Mouse (Mus musculus) kidney, postnatal 0 days (tissue): ENCODE data around the gene Baz2a. TPM values are rescaled to one million over a fixed set of nuclear protein-coding genes. Genes with fewer than 3 reads are reported as not detected.

Experiments
- ATAC-seq: fragments of 200-750 bp; cut with Nextera tagmentation; replicated peaks from 2 replicates; pipeline ENCODE4 v1.8.0; 2017; ENCODE audit warnings: low read depth, moderate number of reproducible peaks, moderate TSS enrichment, moderate library complexity; ENCODE audit not compliant: low FRiP score
- DNase-seq: peaks from one replicate; pipeline ENCODE4 v3.0.0-alpha.2; 2016; ENCODE audit warnings: low spot score
- H3K27ac ChIP-seq: fragments of 300-500 bp; sonication (generic); 2 replicates; pipeline ENCODE4 v1.5.1; 2014; ENCODE audit warnings: mild to moderate bottlenecking
- H3K27me3 ChIP-seq: fragments of 300-500 bp; sonication (generic); 2 replicates; pipeline ENCODE4 v1.6.1; 2014; ENCODE audit warnings: low read length, mixed read lengths; ENCODE audit not compliant: insufficient read depth
- H3K36me3 ChIP-seq: fragments of 300-500 bp; sonication (generic); 2 replicates; pipeline ENCODE4 v1.6.1; 2014; ENCODE audit warnings: low read length, mixed read lengths; ENCODE audit not compliant: insufficient read depth
- H3K4me1 ChIP-seq: fragments of 300-500 bp; sonication (generic); replicated peaks from 2 replicates; pipeline ENCODE4 v1.6.1; 2014; ENCODE audit warnings: antibody characterized with exemption, low read length, mixed read lengths; ENCODE audit not compliant: insufficient read depth
- H3K4me2 ChIP-seq: fragments of 300-500 bp; sonication (generic); 2 replicates; pipeline ENCODE4 v1.6.1; 2014; ENCODE audit warnings: mild to moderate bottlenecking, low read length, moderate library complexity, mixed read lengths
- H3K4me3 ChIP-seq: fragments of 300-500 bp; sonication (generic); replicated peaks from 2 replicates; pipeline ENCODE4 v1.5.1; 2014; ENCODE audit warnings: low read depth, low read length
- H3K9ac ChIP-seq: fragments of 300-500 bp; sonication (generic); 2 replicates; pipeline ENCODE4 v1.6.1; 2014; ENCODE audit warnings: low read depth, low read length
- H3K9me3 ChIP-seq: fragments of 300-500 bp; sonication (generic); replicated peaks from 2 replicates; pipeline ENCODE4 v1.6.1; 2016; ENCODE audit warnings: low read length, inconsistent platforms, mixed read lengths
- CTCF ChIP-seq: IDR thresholded peaks from 2 replicates; pipeline ENCODE4 v1.5.1; 2016; ENCODE audit warnings: antibody characterized with exemption, low read depth, mild to moderate bottlenecking, moderate library complexity
- WGBS: fragments of 180-500 bp; shearing (Covaris S2); extraction: QIAGEN DNeasy Blood & Tissue Kit; methylation state at CpG from one replicate; pipeline ENCODE4 v1.1.7; 2014; 5-methylcytosine and 5-hydroxymethylcytosine counted together
- polyA plus RNA-seq: library from polyadenylated mRNA; unstranded; fragments of >200 nt; fragmentation: Nextera tagmentation; extraction: Ambion mirVana; gene quantifications from 2 replicates; pipeline ENCODE4 v1.2.1, GENCODE M21; 2015

Baz2a gene
- polyA plus RNA-seq, 1 experiment from 2014 or later, result 9.8 TPM

GRCm38 (mm10) chr10:128093496-128094294 is 2.3 kb downstream of the Baz2a start:
- H3K27ac ChIP-seq, result peak overlapping the region; percentile 99
- peaks cover 22% of the 10 kb centered on the region for H3K4me1 ChIP-seq
- no peaks in the 10 kb centered on the region for H3K27me3 ChIP-seq
- no peaks in the 10 kb centered on the region for H3K9me3 ChIP-seq
- H3K4me2 ChIP-seq, result peak overlapping the region; percentile 77
- no peak for DNase-seq
- peak overlapping the region; percentile 87 for H3K9ac ChIP-seq
- H3K4me3 ChIP-seq, result peak overlapping the region; percentile 88
- ATAC-seq, result no peak
- WGBS, result 26% methylated on average over 13 of the region's 13 CpGs
- H3K36me3 ChIP-seq, result peaks cover 16% of the 10 kb centered on the region
- TF ChIP-seq CTCF, result no peak

- ATAC-seq (peak; percentile 64), DNase-seq (peak; percentile 94)
- H3K4me2 ChIP-seq, result peak overlapping the region; percentile 77
- peak overlapping the region; percentile 99 for H3K27ac ChIP-seq
- peaks cover 9% of the 10 kb centered on the region for H3K36me3 ChIP-seq
- peaks cover 22% of the 10 kb centered on the region for H3K4me1 ChIP-seq
- no peak for TF ChIP-seq CTCF
- H3K9me3 ChIP-seq, result no peaks in the 10 kb centered on the region
- peak overlapping the region; percentile 87 for H3K9ac ChIP-seq
- WGBS, result 12% methylated on average over 19 of the region's 19 CpGs
- peak overlapping the region; percentile 17 for H3K4me3 ChIP-seq
- no peaks in the 10 kb centered on the region for H3K27me3 ChIP-seq
These were observed 3.1 kb downstream of the Baz2a start for GRCm38 (mm10) chr10:128094340-128094968.

GRCm38 (mm10) chr10:128095003-128095636 is 3.7 kb downstream of the Baz2a start:
- Histone ChIP-seq H3K36me3 (peaks cover 2% of the 10 kb centered on the region), H3K9ac (peak overlapping the region; percentile 87; the same call in 1 of the 2 replicates), H3K4me1 (peaks cover 22% of the 10 kb centered on the region), H3K27me3 (no peaks in the 10 kb centered on the region), H3K4me2 (peak overlapping the region; percentile 77), H3K4me3 (no peak overlapping the region), H3K9me3 (no peaks in the 10 kb centered on the region), H3K27ac (peak overlapping the region; percentile 99)
- DNase-seq (no peak), ATAC-seq (no peak)
- no peak for TF ChIP-seq CTCF
- 43% methylated on average over 9 of the region's 9 CpGs for WGBS

- no peak for TF ChIP-seq CTCF
- Histone ChIP-seq H3K9ac (no peak overlapping the region), H3K4me1 (peaks cover 22% of the 10 kb centered on the region), H3K36me3 (0 out of 2 replicates have a peak, but pooled peaks cover 3% of the 10 kb centered on the region), H3K4me3 (peak overlapping the region; percentile 81; the same call in 1 of the 2 replicates), H3K4me2 (0 out of 2 replicates have a peak overlapping the region, but pooled peaks have one; percentile 80), H3K9me3 (no peaks in the 10 kb centered on the region), H3K27me3 (no peaks in the 10 kb centered on the region), H3K27ac (peak overlapping the region; percentile 88; the same call in 1 of the 2 replicates)
- DNase-seq (no peak), ATAC-seq (no peak)
- 22% methylated on average over 4 of the region's 4 CpGs for WGBS
These were observed 4.9 kb downstream of the Baz2a start for GRCm38 (mm10) chr10:128096313-128096692.

- peaks cover 20% of the 10 kb centered on the region for H3K4me1 ChIP-seq
- peak overlapping the region; percentile 80 for H3K4me2 ChIP-seq
- TF ChIP-seq CTCF, result no peak
These were observed 5.6 kb downstream of the Baz2a start for GRCm38 (mm10) chr10:128096693-128097586.

More at GRCm38 (mm10) chr10:128096693-128097586, 5.6 kb downstream of the Baz2a start:
- DNase-seq (peak; percentile 95), ATAC-seq (peak; percentile 56)
- Histone ChIP-seq H3K9me3 (no peaks in the 10 kb centered on the region), H3K9ac (peak overlapping the region; percentile 97), H3K4me3 (peak overlapping the region; percentile 81), H3K27ac (peak overlapping the region; percentile 88), H3K36me3 (0 out of 2 replicates have a peak, but pooled peaks cover 3% of the 10 kb centered on the region), H3K27me3 (no peaks in the 10 kb centered on the region)
- WGBS, result under 1% methylated on average over 74 of the region's 86 CpGs
